Mouse (Mus musculus) adrenal gland, postnatal 14 days (tissue): Measurements from ENCODE around the gene Syce1. TPM values are rescaled to one million over a fixed set of nuclear protein-coding genes. Genes with fewer than 3 reads are reported as not detected.

Source experiments
- DNase-seq: peaks from one replicate; pipeline ENCODE4 v3.0.0; 2021; ENCODE audit warnings: mixed read lengths
- long read RNA-seq, 2 experiments: library from polyadenylated mRNA; stranded (forward); transcript quantifications; one replicate each; pipeline ENCODE4 v2.0.0; 2021
- total RNA-seq: library from RNA; stranded (reverse); gene quantifications from 2 replicates; pipeline ENCODE4 v1.2.3, GENCODE M21; 2021

Gene Syce1
- total RNA-seq: not detected in 2 replicates
- long read RNA-seq, experiment 1: 0 reads
- long read RNA-seq, experiment 2: 0 reads

DNA sequence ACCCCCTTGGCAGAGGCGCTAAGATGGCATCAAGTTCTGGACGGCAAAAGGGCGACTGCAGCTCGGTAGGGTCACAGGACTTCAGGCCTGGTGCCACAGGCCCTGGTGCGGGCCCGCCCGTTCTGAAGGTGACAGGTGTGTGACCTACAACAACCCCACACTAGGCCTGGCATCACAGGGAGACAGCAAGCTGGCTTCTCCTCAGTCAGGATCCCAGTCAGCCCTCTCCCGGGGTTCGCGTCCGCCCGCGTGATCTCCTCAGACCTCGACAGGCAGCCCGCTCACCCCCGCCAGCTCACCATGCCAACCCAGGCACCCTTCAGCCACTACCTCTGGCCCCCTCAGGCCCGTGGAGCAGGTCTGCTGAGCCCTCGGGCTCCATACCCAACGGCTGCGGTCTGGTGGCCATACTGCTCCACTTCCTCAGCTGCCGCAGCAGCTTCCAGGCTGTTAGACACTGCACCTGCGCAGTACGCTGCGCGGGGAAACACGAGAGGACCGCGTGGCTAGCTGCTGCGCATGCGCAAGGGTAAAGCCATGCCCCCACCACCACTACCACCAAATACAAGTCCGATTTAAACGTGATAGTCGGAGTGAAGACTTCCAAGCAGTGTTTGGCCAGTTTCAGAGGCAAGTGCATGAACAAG is at the start of gene Syce1:
Gene Syce1, minus strand, starts transcription at position 447 of the 647 bp plus-strand sequence.
- DNase-seq: no peak

DNA sequence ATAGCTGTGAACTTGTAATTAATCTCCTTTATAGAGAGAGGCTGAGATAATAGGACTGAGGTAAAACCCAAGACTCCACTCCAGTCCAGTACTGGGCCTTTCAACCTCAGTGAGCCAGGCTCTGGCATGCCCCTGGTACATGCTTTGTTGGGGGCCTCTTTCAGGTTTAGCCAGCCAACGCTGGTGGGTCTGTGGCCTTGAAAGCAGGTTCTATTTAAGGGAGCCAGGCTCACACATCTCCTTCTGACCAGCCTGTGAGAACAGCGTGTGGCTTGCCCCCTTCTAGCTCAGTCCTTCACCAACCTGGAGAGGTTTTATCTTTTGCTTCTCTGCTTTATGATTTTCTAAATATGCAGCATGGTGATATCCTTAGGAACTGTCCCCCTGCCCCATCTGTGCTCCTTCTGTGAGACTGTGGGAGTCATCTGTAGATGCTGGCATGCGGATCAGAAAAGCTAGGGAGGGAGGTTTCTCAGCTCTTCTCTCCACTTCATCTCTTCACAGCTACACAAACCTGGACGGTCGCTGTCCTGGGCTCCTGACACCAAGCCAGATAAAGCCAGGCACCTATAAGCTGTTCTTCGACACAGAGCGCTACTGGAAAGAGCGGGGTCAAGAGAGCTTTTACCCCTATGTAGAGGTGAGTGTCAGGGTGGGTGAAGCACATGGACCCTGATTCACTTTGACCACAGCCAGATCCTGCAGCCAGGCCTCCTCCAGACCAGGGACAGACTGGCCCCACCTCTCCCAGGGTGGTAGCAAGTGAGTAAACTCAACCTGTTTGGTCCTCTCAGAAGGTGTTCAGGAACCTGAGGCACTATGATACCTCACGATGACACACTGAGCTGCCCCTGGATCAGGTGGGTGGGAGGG is 48.8 kb upstream of the Syce1 start:
- no peak for DNase-seq

DNA sequence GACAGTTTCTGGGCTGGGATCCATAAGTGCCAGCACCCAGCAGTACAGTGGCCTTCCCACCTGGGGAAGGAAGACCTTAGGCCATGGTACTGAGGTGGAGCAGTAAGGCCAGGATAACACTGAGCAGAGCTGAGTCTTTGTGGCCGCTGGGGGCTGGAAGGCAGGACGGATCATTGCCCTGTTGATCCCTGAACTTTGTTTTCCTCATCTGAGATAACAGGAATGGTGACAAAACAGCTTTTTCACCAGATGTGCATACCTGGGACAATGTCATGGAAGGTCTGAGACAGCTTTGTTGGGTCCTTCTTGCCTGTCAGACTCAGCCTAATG is 48.1 kb upstream of the Syce1 start:
- DNase-seq: no peak

DNA sequence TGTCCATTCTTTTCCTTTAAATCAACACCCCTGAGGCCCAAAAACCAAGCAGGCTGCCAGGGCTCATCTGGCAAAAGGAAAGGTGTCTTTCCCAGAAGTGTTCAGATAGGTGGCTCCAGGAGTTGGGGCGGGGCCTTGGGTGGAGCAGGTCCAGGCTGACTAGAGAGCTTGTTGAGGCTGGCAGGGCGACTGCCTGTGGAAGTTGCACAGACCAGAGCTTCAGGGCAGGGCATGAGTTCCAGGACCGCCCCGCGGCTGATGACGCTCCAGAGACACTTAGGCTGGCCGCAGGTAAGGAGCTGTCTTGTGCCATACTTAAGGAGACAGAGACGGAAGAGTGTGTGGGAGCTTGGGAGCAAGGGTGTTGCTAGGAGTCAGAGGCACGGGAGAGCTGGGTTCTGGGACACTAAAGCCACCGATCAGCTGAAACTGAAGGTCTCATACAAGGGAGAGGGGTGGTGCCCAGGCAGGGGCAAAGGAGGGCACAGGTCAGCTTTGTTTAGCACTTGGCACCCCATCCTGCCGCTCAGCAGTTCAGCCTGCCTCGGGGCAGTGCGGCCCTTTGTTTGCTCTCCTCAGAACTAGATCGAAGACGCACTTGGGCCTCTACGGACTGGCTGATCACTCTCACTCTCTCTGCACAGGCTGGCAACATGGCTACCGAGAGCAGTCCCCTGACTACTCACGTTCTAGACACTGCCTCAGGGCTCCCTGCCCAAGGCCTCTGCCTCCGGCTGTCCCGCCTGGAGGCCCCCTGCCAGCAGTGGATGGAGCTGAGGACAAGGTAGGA is 47.5 kb upstream of the Syce1 start, which contains the start of gene Urah:
Gene Urah, plus strand, starts transcription at position 51 of the 790 bp plus-strand sequence.
- peak; percentile 72 for DNase-seq

DNA sequence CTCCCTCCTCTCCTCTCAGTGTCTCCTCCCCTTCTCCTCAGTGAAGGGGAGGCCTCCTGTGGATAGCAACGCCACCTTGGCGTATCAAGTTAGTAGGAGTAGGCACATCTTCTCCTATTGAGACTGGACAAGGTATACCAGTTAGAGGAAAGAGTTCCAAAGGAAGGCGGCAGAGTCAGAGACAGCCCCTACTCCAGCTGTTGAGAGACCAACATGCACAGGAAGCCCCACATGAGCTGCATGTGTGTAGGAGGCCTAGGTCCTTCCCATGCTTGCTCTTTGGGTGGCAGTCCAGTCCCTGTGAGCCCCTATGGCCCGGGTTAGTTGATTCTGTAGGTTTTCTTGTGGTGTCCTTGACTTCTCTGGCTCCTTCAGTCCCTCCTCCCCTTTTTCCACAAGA is 45.7 kb upstream of the Syce1 start:
- DNase-seq: no peak

DNA sequence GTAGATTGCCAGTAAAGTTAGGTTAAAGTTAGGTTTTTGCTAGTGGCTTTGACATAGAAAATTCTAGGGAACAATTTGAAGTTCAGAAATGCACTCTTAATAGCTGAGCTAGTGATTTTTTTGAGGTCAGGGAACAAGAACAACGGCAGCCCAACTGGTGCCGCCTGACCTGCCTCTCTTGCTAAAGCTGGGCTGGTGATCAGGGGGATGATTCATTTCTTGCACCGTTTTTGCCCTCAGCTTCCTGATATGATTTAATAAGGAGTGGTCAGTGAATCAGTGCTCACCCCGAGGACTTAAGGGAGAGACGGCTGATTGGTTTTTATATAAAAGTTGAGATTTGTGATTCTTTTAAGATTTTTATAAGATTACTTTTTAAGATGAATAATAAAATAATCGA is 43.8 kb upstream of the Syce1 start:
- DNase-seq: no peak

DNA sequence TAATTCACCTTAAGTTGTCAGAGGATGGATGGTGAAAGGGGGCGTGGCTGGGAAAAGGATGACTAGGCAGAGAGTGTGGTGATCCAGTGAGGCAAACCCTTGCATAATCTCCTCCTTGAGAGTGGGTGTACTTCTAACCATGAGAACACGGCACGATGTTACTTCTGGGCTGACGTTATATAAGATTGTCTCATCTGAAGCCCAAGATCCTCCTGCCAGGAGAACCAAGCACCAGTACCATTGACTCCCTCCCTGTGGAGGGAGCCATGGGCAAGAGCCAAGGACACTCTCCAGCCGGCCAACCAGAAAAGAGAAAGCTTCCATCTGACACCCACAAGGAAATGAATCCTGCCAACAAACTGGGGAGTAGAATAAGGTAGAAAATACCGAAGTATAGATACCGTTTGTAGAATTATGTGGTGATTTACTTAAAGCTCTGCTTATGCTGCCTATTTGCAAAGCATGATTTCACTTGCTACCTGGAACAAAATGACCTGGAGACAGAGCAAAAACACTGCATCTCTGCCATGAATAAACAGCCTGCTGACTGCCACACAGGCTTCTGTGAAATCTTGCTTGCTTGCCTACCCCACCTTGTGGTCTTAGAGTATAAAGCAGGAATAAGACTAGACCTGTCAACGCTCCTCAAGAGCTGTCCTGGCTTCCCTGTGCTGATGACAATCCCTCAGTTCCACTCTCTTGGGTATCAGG is 40.7 kb upstream of the Syce1 start:
- peak; percentile 52 for DNase-seq

DNA sequence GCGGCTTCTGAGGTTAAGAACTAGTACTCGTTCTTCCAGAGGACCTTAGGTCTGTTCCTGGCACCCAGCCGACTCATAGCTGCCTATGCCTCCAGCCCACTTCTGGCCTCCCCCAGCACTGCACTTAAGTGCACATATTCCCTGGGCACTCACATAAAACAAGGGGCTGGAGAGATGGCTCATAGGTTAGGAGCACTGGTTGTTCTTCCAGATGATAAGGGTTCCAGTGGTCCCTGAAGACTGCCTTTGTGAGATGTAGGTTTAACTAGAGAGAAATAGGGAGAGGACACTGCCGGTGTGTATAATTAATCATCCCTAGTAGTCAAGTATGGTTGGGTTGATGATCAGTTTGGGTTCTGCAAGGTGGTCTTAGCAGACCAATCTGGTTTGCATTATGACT is 35.1 kb upstream of the Syce1 start:
- no peak for DNase-seq

DNA sequence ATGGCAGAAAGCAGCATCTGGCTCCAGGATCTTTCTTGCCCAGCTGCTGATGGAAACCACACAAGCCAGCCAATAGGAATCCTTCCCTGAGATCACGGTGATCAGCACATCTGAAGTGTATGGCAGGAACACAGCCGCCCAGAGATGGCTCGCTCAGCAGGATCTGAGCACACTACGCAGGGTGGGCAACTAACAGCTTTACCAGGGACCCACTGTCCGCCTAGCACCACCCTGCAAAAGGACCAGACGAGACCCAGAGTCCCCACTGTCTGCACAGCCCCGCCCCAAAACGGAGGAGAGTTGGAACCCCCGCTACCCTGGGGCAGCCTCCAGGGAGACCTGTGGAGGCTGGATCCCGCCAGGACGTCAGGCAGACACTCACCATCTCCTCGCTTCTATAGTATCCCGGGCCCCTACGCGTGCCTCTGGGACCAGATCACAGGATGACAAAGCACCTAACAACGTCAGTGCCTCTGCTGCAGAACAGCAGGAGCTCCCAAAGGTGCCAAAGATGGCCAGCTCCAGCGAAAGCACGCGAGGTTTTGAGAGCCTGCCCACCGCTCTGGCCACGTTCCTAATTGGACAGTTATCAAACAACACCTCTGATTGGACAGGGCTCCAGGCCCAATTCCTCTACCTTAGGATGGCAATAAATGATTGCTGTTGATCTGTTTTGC is 34.1 kb upstream of the Syce1 start, which contains the start of gene Zfp941:
Gene Zfp941, minus strand, starts transcription at position 526 of the 677 bp plus-strand sequence.
- DNase-seq: peak; percentile 74

DNA sequence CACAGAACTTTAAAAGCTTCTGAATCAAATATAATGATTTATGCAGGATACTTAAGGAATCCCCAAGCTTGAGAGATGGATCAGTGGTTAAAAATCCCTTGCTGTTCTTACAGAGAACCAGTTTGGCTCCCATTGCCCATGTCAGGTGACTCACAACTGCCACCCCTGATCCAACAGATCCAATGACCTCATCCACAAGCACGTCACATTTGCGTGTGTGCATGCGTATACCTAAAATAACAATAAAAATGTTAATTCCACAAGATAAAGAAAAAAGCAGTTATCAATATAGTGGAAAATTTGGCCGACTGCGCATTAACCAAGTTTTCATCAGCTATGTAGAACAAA is 33.6 kb upstream of the Syce1 start:
- no peak for DNase-seq

DNA sequence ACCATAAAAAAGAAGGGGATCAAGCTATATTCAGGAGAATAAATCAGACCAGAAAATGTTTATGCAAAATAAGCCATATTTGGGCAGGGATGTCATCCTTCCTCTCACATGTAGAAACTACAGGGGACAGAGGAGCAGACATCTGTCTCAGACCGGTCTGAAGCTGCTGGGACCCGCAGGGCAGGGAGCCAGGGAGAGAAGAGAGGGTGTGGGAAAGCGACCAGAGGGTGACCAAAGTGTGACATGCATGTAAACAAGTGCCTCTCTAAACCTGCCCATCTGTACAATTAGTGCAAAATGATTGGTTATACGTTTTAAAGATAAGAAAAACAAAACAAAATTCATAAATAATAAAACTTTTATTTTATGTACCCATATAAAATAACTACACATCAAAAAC is 32.5 kb upstream of the Syce1 start:
- no peak for DNase-seq

DNA sequence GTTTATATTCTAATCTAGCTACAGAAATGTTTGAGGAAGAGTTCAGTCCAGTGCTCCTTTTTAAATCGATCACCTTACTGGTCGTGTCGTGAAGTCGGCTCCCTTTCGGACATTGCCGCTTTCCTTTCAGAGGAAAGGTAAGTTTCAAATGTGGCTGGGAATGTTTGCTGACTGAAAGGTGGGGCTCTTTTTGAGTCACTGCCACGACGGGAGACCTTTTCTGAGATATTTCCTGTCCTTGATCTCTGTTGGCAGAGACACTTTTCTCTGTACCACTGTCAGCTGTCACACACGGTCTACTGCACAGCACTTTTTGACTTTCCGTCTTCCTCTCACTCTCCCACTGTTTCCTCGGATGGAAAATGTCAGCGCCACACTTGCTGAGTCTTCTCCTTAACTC is 25.2 kb upstream of the Syce1 start:
- DNase-seq: no peak

DNA sequence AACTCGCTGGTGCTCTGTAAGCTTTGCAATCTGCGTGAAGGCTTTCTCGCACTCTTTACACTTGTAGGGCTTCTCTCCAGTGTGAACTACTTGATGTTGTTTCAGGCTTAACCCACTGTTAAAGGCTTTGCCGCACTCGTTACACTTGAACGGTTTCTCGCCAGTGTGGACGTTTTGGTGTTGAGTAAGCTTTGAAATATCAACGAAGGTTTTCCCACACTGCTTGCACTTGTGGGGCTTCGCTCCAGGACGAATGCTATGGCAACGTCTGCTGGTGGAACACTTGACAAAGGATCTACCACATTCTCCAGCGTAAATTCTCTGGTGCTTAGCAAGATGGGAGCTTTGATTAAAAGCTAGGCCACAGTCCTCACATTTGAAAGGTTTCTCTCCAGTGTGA is 24.1 kb upstream of the Syce1 start:
- DNase-seq: no peak

DNA sequence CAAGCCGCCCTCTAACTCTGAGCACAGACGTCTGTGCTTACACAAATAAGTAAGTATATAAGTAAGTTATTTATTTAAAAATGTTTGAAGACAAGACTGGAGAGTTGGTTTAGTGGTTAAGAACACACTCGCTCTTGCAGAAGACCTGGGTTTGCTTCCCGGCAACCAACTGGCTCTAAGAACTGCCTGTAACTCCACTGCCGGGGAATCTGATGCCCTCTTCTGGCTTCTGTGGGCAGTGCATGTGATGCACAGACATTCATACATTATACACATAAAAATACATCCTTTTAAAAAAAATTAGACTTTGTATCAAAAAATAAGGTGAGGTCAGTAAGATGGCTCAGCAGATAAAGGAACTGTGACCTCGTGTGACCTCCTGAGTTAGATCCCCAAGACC is 22.8 kb upstream of the Syce1 start:
- DNase-seq: no peak

DNA sequence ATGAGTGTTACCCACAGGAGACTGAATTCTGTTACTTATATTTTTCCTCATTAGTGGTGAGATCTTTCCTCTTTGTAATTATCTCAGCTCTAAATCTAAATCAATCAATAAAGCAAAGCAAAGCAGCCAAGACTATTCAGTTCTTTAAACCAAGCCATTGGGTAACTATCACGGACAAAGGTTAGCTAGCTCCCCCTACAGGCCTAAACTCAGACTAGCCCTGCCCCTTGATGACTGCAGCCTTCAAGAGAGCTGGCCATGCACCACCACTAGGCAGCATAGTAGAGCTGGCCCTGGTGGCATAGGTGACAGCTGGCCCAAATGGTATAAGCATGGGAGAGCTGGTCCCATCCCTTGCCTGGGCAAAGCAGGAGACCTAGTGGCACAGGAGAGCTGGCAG is 18.1 kb upstream of the Syce1 start:
- peak; percentile 81 for DNase-seq

DNA sequence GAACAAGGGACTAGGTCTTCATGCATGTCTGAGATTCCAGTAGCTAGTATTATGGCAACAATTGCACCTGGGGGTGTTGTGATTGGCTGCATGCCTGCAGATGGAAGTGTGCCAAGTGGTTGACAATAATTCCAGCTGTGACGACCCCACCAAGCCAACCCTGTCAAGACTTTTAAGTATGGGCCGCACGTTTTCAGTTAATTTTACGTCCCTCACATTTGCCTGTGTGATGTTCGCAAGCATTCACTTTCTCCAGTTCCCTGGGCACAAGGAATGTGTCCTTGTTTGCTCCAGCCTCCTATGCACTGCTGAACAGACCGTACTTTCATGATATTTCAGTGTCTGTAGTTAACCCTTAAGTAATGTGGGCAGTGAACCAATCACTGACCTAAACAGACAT is 15.0 kb upstream of the Syce1 start:
- no peak for DNase-seq

DNA sequence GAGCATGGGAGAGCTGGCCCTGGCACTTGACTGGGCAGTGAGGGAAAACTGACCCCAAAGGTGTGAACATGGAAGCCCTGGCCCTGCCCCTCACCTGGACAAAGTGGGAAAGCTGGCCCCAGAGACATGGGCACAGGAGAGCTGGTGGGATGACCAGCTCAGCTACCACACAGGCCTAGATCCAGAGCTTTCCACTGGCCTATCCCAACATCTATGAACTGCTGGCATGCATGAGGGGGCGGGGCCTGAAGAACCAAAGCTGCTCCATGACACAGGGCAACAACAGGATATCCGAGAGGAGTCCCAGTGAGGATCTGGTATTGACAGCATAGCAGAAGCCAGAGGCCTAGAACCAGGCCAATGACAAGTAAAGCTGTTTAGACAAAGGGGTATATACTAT is 10.6 kb upstream of the Syce1 start:
- no peak for DNase-seq

DNA sequence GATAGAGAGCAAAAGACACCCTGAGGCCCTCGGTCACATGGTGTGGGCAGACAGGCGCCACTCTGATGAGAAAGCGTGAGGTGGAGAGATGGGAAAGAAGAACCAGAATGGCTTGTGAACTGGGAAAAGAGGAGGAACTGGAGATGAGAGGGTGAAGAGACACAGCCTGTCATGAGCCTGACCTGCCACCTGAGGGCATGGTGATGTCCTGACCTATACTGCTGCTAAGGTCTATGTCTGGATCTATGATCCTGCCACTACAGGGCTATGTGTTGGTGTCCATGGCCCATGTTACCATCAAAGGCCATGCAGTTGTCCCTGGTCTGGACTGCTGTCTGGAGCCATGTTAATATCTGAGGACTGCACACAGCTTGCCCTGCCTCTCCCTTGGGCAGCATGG is 10.0 kb upstream of the Syce1 start:
- DNase-seq: no peak

DNA sequence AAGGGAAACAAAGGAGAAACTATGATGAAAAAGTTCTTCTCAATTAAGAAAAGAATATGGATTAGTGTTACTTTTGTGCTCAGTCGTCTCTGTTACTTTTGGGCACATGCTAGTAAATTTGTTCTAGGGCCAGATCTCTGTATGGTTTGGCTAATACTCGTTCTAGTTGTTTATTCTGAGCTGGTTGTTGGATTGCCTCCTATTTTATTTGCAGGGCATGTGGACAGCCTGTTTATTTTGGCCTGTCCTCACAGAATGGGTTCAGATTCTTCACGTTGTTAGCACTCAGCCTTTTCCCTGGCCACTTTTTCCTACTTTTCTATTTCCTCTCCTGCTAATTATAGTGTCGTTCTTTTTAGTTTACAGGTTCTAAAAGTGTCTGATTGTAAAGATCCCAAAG is 5.9 kb upstream of the Syce1 start:
- no peak for DNase-seq

DNA sequence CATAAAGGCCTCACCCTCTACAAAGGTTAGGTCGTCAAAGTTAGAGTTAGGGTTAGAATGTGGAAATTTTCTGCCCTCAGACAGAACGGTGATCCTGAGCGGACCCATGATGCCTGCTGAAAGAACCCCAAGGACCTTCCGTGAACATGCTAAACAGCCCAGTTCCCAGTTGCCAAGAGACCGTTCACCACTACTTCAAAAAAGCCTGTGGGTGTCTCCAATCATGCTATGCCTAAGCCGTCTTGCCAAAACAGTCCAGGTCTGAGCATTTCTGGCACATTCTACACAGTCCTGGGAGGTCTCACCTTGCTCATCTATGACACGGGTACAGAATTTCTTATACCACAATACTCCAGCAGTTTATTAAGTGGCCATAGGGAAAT is 392 bp upstream of the Syce1 start:
- DNase-seq: no peak

DNA sequence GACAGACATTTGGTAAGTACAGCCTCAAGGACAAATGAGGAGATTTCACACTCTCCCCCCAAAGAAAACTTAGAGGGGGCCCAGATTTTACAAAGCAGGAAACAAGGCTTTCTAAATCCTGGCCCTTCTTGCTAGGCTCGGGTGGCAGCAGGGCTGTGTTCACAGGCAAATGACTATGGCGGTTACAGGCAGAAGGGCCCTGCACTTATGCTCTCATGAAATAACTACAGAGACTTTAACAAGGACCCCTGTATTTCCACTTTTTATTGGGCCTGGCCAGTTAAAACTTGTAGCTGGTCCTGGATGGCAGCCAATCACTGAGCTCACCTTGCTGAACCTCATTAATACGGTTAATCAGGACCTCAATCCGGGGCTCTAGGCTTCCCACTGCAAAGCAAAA is 7.1 kb downstream of the Syce1 start:
- no peak for DNase-seq
